Mouse (Mus musculus) CH12.LX (cell line): ENCODE data around the gene Foxm1. TPM values are rescaled to one million over a fixed set of nuclear protein-coding genes. Genes with fewer than 3 reads are reported as not detected.
A peak's percentile ranks its signal among the peaks of the same experiment; 100 is the strongest.

Experiments
- DNase-seq: peaks from one replicate; pipeline ENCODE4 v3.0.0-alpha.2; 2013; ENCODE audit errors: extremely low read depth
- H3K27ac ChIP-seq: 2 replicates; pipeline ENCODE4 v1.5.1; 2012; ENCODE audit warnings: low read depth, mild to moderate bottlenecking, control low read depth, moderate library complexity; ENCODE audit not compliant: insufficient read depth
- H3K27me3 ChIP-seq: replicated peaks from 2 replicates; pipeline ENCODE3; 2012; ENCODE audit warnings: inconsistent platforms
- H3K36me3 ChIP-seq, 2 experiments: replicated peaks in 1 of 2; 2 replicates each; pipeline versions ENCODE3 to v1.6.1; 2012; ENCODE audit warnings: inconsistent platforms in 1 of 2, low read length in 1 of 2, mild to moderate bottlenecking in 1 of 2, mixed read lengths in 1 of 2, moderate library complexity in 1 of 2; ENCODE audit not compliant: control insufficient read depth in 1 of 2, insufficient read depth in 1 of 2
- H3K4me1 ChIP-seq, 2 experiments: 2 replicates each; pipeline ENCODE4 v1.6.1; 2012; ENCODE audit warnings: inconsistent platforms in 1 of 2, moderate library complexity in 1 of 2; ENCODE audit not compliant: insufficient read depth in 2 of 2, control insufficient read depth in 1 of 2
- H3K4me2 ChIP-seq: 2 replicates; pipeline ENCODE4 v1.6.1; 2012; ENCODE audit warnings: low read depth, mild to moderate bottlenecking, control low read depth; ENCODE audit not compliant: poor library complexity, insufficient read depth, severe bottlenecking
- H3K4me3 ChIP-seq, 3 experiments: fragments of 150-350 bp in 1 of 3; sonication (generic) in 1 of 3; replicated peaks in 1 of 3; 2 replicates each; pipeline versions ENCODE3 to v1.5.1; 2011 to 2012; ENCODE audit warnings: low read depth in 2 of 3, low read length in 2 of 3, mild to moderate bottlenecking in 2 of 3, moderate library complexity in 2 of 3, control low read depth in 1 of 3, improper control_type of control experiment in 1 of 3, inconsistent platforms in 1 of 3, mixed read lengths in 1 of 3; ENCODE audit not compliant: poor library complexity in 1 of 3
- H3K79me2 ChIP-seq: replicated peaks from 2 replicates; pipeline ENCODE4 v1.6.1; 2012; ENCODE audit warnings: mild to moderate bottlenecking, moderate library complexity; ENCODE audit not compliant: control insufficient read depth, poor library complexity, insufficient read depth, severe bottlenecking; ENCODE audit errors: extremely low read depth
- H3K9ac ChIP-seq: 2 replicates; pipeline ENCODE4 v1.6.1; 2012; ENCODE audit warnings: low read depth, mild to moderate bottlenecking, control low read depth, moderate library complexity; ENCODE audit not compliant: insufficient read depth
- H3K9me3 ChIP-seq: replicated peaks from 2 replicates; pipeline ENCODE3; 2012; ENCODE audit warnings: low read length, inconsistent platforms, mixed read lengths
- BHLHE40 ChIP-seq: IDR thresholded peaks from 2 replicates; pipeline ENCODE4 v1.6.1; 2011; ENCODE audit warnings: mild to moderate bottlenecking, low read depth, low read length, improper control_type of control experiment
- CHD1 ChIP-seq: IDR thresholded peaks from 2 replicates; pipeline ENCODE4 v1.6.1; 2012; ENCODE audit warnings: low read depth, low read length, improper control_type of control experiment, inconsistent platforms
- CHD2 ChIP-seq: IDR thresholded peaks from 2 replicates; pipeline ENCODE4 v1.6.1; 2011; ENCODE audit warnings: low read length, improper control_type of control experiment
- CTCF ChIP-seq, 2 experiments: IDR thresholded peaks in 1 of 2; conservative IDR thresholded peaks in 1 of 2; 2 replicates each; pipeline ENCODE4 v1.5.1; 2011 to 2012; ENCODE audit warnings: low read depth in 2 of 2, low read length in 2 of 2, improper control_type of control experiment in 1 of 2, inconsistent platforms in 1 of 2, mild to moderate bottlenecking in 1 of 2, moderate library complexity in 1 of 2
- E2F4 ChIP-seq: IDR thresholded peaks from 2 replicates; pipeline ENCODE4 v1.6.1; 2011; ENCODE audit warnings: low read depth, low read length, improper control_type of control experiment; ENCODE audit not compliant: insufficient replicate concordance
- ELF1 ChIP-seq: IDR thresholded peaks from 2 replicates; pipeline ENCODE4 v1.6.1; 2014; ENCODE audit warnings: low read depth, mild to moderate bottlenecking, inconsistent platforms, low read length, improper control_type of control experiment
- EP300 ChIP-seq: IDR thresholded peaks from 2 replicates; pipeline ENCODE4 v1.6.1; 2011; ENCODE audit warnings: low read length, improper control_type of control experiment
- ETS1 ChIP-seq: conservative IDR thresholded peaks from 2 replicates; pipeline ENCODE4 v1.6.1; 2012; ENCODE audit warnings: low read depth, mild to moderate bottlenecking, inconsistent platforms, low read length, improper control_type of control experiment, moderate library complexity
- GABPA ChIP-seq: IDR thresholded peaks from 2 replicates; pipeline ENCODE4 v1.6.1; 2012; ENCODE audit warnings: low read depth, low read length, improper control_type of control experiment, inconsistent platforms; ENCODE audit not compliant: insufficient replicate concordance
- HCFC1 ChIP-seq: IDR thresholded peaks from 2 replicates; pipeline ENCODE4 v1.6.1; 2012; ENCODE audit warnings: low read depth, mild to moderate bottlenecking, inconsistent platforms, low read length, improper control_type of control experiment
- IRF4 ChIP-seq: IDR thresholded peaks from 2 replicates; pipeline ENCODE4 v1.6.1; 2014; ENCODE audit warnings: low read depth, mild to moderate bottlenecking, inconsistent platforms, low read length, improper control_type of control experiment
- JUN ChIP-seq: IDR thresholded peaks from 2 replicates; pipeline ENCODE4 v1.6.1; 2011; ENCODE audit warnings: low read depth, mild to moderate bottlenecking, low read length, improper control_type of control experiment, moderate library complexity; ENCODE audit not compliant: insufficient read depth
- JUND ChIP-seq: conservative IDR thresholded peaks from 2 replicates; pipeline ENCODE4 v1.6.1; 2011; ENCODE audit warnings: low read depth, low read length, improper control_type of control experiment
- KAT2A ChIP-seq: IDR thresholded peaks from 2 replicates; pipeline ENCODE4 v1.6.1; 2012; ENCODE audit warnings: low read length, improper control_type of control experiment, inconsistent platforms; ENCODE audit not compliant: insufficient replicate concordance
- MAFK ChIP-seq: IDR thresholded peaks from 2 replicates; pipeline ENCODE4 v1.6.1; 2011; ENCODE audit warnings: low read length, improper control_type of control experiment; ENCODE audit not compliant: insufficient replicate concordance
- MAX ChIP-seq: IDR thresholded peaks from 2 replicates; pipeline ENCODE4 v1.6.1; 2011; ENCODE audit warnings: low read length, improper control_type of control experiment
- MAZ ChIP-seq: IDR thresholded peaks from 2 replicates; pipeline ENCODE4 v1.6.1; 2012; ENCODE audit warnings: low read depth, mild to moderate bottlenecking, inconsistent platforms, low read length, improper control_type of control experiment, moderate library complexity
- MEF2A ChIP-seq: IDR thresholded peaks from 2 replicates; pipeline ENCODE4 v1.6.1; 2014; ENCODE audit warnings: low read depth, mild to moderate bottlenecking, inconsistent platforms, low read length, improper control_type of control experiment, borderline replicate concordance
- MXI1 ChIP-seq: IDR thresholded peaks from 2 replicates; pipeline ENCODE4 v1.6.1; 2011; ENCODE audit warnings: mild to moderate bottlenecking, low read depth, low read length, improper control_type of control experiment
- MYC ChIP-seq: IDR thresholded peaks from 2 replicates; pipeline ENCODE4 v1.6.1; 2011; ENCODE audit warnings: low read depth, mild to moderate bottlenecking, improper control_type of control experiment, low read length
- NELFE ChIP-seq: IDR thresholded peaks from 2 replicates; pipeline ENCODE4 v1.6.1; 2011; ENCODE audit warnings: low read depth, low read length, improper control_type of control experiment
- NRF1 ChIP-seq: IDR thresholded peaks from 2 replicates; pipeline ENCODE4 v1.6.1; 2014; ENCODE audit warnings: low read depth, mild to moderate bottlenecking, inconsistent platforms, low read length, improper control_type of control experiment, moderate library complexity
- PAX5 ChIP-seq: IDR thresholded peaks from 2 replicates; pipeline ENCODE4 v1.6.1; 2012; ENCODE audit warnings: low read length, inconsistent platforms, mixed read lengths
- POLR2A ChIP-seq: IDR thresholded peaks from 2 replicates; pipeline ENCODE4 v1.6.1; 2011; ENCODE audit warnings: low read depth, mild to moderate bottlenecking, improper control_type of control experiment, low read length
- POLR2AphosphoS2 ChIP-seq: IDR thresholded peaks from 2 replicates; pipeline ENCODE4 v1.6.1; 2011; ENCODE audit warnings: low read depth, low read length, improper control_type of control experiment
- RAD21 ChIP-seq: IDR thresholded peaks from 2 replicates; pipeline ENCODE4 v1.6.1; 2011; ENCODE audit warnings: low read depth, mild to moderate bottlenecking, low read length, improper control_type of control experiment, moderate library complexity
- RCOR1 ChIP-seq: conservative IDR thresholded peaks from 2 replicates; pipeline ENCODE4 v1.6.1; 2012; ENCODE audit warnings: low read depth, mild to moderate bottlenecking, inconsistent platforms, low read length, improper control_type of control experiment
- SIN3A ChIP-seq: IDR thresholded peaks from 2 replicates; pipeline ENCODE4 v1.6.1; 2012; ENCODE audit warnings: low read length, improper control_type of control experiment, inconsistent platforms
- SMC3 ChIP-seq: IDR thresholded peaks from 2 replicates; pipeline ENCODE4 v1.6.1; 2011; ENCODE audit warnings: low read depth, low read length, improper control_type of control experiment
- TBP ChIP-seq: conservative IDR thresholded peaks from 2 replicates; pipeline ENCODE4 v1.6.1; 2011; ENCODE audit warnings: low read depth, low read length, improper control_type of control experiment
- TCF12 ChIP-seq: IDR thresholded peaks from 2 replicates; pipeline ENCODE4 v1.6.1; 2014; ENCODE audit warnings: low read depth, mild to moderate bottlenecking, inconsistent platforms, low read length, improper control_type of control experiment
- UBTF ChIP-seq: IDR thresholded peaks from 2 replicates; pipeline ENCODE4 v1.6.1; 2012; ENCODE audit warnings: low read depth, mild to moderate bottlenecking, inconsistent platforms, low read length, improper control_type of control experiment, moderate library complexity
- USF1 ChIP-seq: IDR thresholded peaks from 2 replicates; pipeline ENCODE4 v1.6.1; 2014; ENCODE audit warnings: low read depth, mild to moderate bottlenecking, inconsistent platforms, low read length, improper control_type of control experiment
- USF2 ChIP-seq: conservative IDR thresholded peaks from 2 replicates; pipeline ENCODE4 v1.6.1; 2011; ENCODE audit warnings: low read depth, low read length, improper control_type of control experiment
- ZC3H11A ChIP-seq: IDR thresholded peaks from 2 replicates; pipeline ENCODE4 v1.6.1; 2012; ENCODE audit warnings: low read depth, mild to moderate bottlenecking, inconsistent platforms, low read length, improper control_type of control experiment
- ZKSCAN1 ChIP-seq: IDR thresholded peaks from 2 replicates; pipeline ENCODE4 v1.6.1; 2012; ENCODE audit warnings: low read depth, inconsistent platforms, low read length, improper control_type of control experiment, borderline replicate concordance
- ZMIZ1 ChIP-seq: IDR thresholded peaks from 2 replicates; pipeline ENCODE4 v1.6.1; 2012; ENCODE audit warnings: low read depth, mild to moderate bottlenecking, inconsistent platforms, low read length, improper control_type of control experiment
- ZNF384 ChIP-seq: IDR thresholded peaks from 2 replicates; pipeline ENCODE4 v1.6.1; 2012; ENCODE audit warnings: low read depth, low read length, improper control_type of control experiment, inconsistent platforms
- dilution Hi-C: fragments of 300-500 bp; cut with MboI; formaldehyde crosslinking; loops from 2 replicates; pipeline ENCODE4 v1.14.3; 2020; ENCODE audit warnings: low sequenced_read_pairs; ENCODE audit not compliant: extremely low pct_unique_long_range_greater_than_20kb, extremely low pct_ligation_motif_present
- in situ Hi-C: fragments of 300-500 bp; cut with MboI; formaldehyde crosslinking; loops from 3 replicates; pipeline ENCODE4 v1.14.3; 2019; ENCODE audit warnings: low sequenced_read_pairs, low pct_ligation_motif_present, low pct_unique_long_range_greater_than_20kb, mixed read lengths
- polyA plus RNA-seq: library from polyadenylated mRNA; unstranded; fragments of >175 nt; gene quantifications from 2 replicates; pipeline ENCODE4 v1.2.1, GENCODE M21; 2012; ENCODE audit warnings: low read depth; ENCODE audit not compliant: insufficient read length
- total RNA-seq, 2 experiments: library from RNA; depleted of rRNA; stranded (reverse); fragments of 300-350 nt in 1 of 2; fragments of >200 nt in 1 of 2; gene quantifications; 2 replicates each; pipeline ENCODE4 v1.2.3; 2012 to 2014

Gene Foxm1
- total and polyA plus RNA-seq, 3 experiments = 6.0 to 41.0 (median 16.8) TPM

- peaks cover 16% of the 10 kb centered on the region for H3K79me2 ChIP-seq
- peak within 1 kb of the TSS; percentile 73 to 88 (median 83) for H3K4me3 ChIP-seq
- peak within 1 kb of the TSS; percentile 81 for H3K4me2 ChIP-seq
- DNase-seq = peak; percentile 93
- no peak within 1 kb of the TSS for H3K27ac ChIP-seq
- dilution Hi-C loops (no loop called here), in situ Hi-C loops (loop anchor here (5.0 kb wide), 1 partner anchor 34 kb away; no protein-coding TSS in a partner anchor)
- H3K27me3 ChIP-seq = no peaks in the 10 kb centered on the region
- peak within 1 kb of the TSS; percentile 68 for H3K9ac ChIP-seq
- peaks cover 24 to 53% of the 10 kb centered on the region in 2 experiments for H3K36me3 ChIP-seq
- no peak for TF ChIP-seq TBP
- TF ChIP-seq UBTF = no peak
- TF ChIP-seq E2F4 = no peak
- TF ChIP-seq PAX5 = no peak
- no peak for TF ChIP-seq JUND
- TF ChIP-seq KAT2A = peak; percentile 55; the same call in 1 of the 2 replicates
- no peak for TF ChIP-seq CTCF (conservative IDR thresholded peaks at IDR 0.05 in 1 of 2, IDR thresholded peaks at IDR 0.05 in 1 of 2; ENCODE audit: low read depth in 2 of 2, low read length in 2 of 2)
- no peak for TF ChIP-seq MYC
- peak; percentile 42; the same call in 1 of the 2 replicates for TF ChIP-seq TCF12
- peak; percentile 70 for TF ChIP-seq NELFE
- TF ChIP-seq JUN = no peak
- no peak for TF ChIP-seq ZKSCAN1
- TF ChIP-seq MXI1 = peak; percentile 91
- no peak for TF ChIP-seq MEF2A
- no peak for TF ChIP-seq SMC3
- TF ChIP-seq RAD21 = no peak
- TF ChIP-seq IRF4 = no peak; the same call in 1 of the 2 replicates
- no peak for TF ChIP-seq ZNF384
- TF ChIP-seq RCOR1 = no peak
- TF ChIP-seq MAFK = no peak
- TF ChIP-seq ZC3H11A = no peak
- TF ChIP-seq USF2 = no peak
- TF ChIP-seq ETS1 = no peak
- no peak for TF ChIP-seq USF1
- no peak for TF ChIP-seq BHLHE40
- TF ChIP-seq SIN3A = peak; percentile 57; the same call in 1 of the 2 replicates
- TF ChIP-seq POLR2A = peak; percentile 82
- TF ChIP-seq NRF1 = peak; percentile 87
- TF ChIP-seq HCFC1 = peak; percentile 79
- TF ChIP-seq CHD2 = peak; percentile 88
- TF ChIP-seq MAX = no peak
- TF ChIP-seq GABPA = no peak
- peak; percentile 51 for TF ChIP-seq ELF1
- TF ChIP-seq ZMIZ1 = no peak
- no peak for TF ChIP-seq CHD1
- TF ChIP-seq POLR2AphosphoS2 = no peak
- peak; percentile 81; the same call in 1 of the 2 replicates for TF ChIP-seq MAZ
- TF ChIP-seq EP300 = no peak
- H3K4me1 ChIP-seq = peaks cover 4 to 39% of the 10 kb centered on the region in 2 experiments; a peak in 3 of 4 replicates
- H3K9me3 ChIP-seq = no peaks in the 10 kb centered on the region
Measured at GRCm38 (mm10) chr6:128355726-128356416, 6.9 kb upstream of the Foxm1 start, which contains the start of gene Tulp3. Gene Tulp3, minus strand, starts transcription at chr6:128355851.
